Mouse (Mus musculus): ENCODE data around the gene Nod1. TPM values are rescaled to one million over a fixed set of nuclear protein-coding genes. Genes with fewer than 3 reads are reported as not detected.

Nod1 gene
- polyA plus RNA-seq, 1 experiment = 9.4 TPM

DNA sequence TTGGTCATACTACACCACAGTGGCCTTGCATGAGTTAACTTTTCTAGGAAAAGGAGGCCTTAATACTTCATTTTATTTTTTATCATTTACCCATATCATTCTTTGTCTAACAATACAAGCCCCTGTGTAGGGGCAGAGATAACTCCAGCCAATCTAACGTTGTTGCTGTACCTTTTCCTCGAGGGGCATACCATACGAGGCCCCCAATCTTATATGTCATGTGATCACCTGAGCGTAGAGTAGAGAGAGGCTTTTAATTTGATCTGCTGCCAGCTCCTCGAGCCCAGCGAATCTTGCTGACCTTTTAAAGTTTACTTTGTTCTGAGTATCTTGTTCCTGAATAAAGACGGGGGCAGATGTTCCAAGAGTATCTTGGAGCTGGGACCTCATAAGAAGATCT is 40.1 kb upstream of the Nod1 start:
- Histone ChIP-seq H3K27me3 (ENCODE audit: control insufficient read depth, insufficient read depth, low read length, poor library complexity, severe bottlenecking) (no peaks in the 10 kb centered on the region), H3K9me3 (replicated peaks; ENCODE audit: control insufficient read depth, insufficient read depth, low read length, poor library complexity, severe bottlenecking) (no peaks in the 10 kb centered on the region), H3K4me1 (ENCODE audit: control insufficient read depth, insufficient read depth, low read length) (no peaks in the 10 kb centered on the region), H3K27ac (ENCODE audit: insufficient read depth, low read length) (no peak overlapping the region), H3K9ac (ENCODE audit: low read depth, poor library complexity, severe bottlenecking) (no peak overlapping the region), H3K4me3 (ENCODE audit: low read depth, low read length) (no peak overlapping the region), H3K36me3 (ENCODE audit: control insufficient read depth, insufficient read depth, low read length, poor library complexity, severe bottlenecking) (no peaks in the 10 kb centered on the region)
- TF ChIP-seq POLR2A (IDR thresholded peaks at IDR 0.05; ENCODE audit: insufficient read depth, low read length) = no peak
- no peak for TF ChIP-seq EP300 (IDR thresholded peaks at IDR 0.05; ENCODE audit: insufficient read depth, low read depth, low read length)
- no peak for TF ChIP-seq CTCF (IDR thresholded peaks at IDR 0.05; ENCODE audit: low read depth, low read length)

DNA sequence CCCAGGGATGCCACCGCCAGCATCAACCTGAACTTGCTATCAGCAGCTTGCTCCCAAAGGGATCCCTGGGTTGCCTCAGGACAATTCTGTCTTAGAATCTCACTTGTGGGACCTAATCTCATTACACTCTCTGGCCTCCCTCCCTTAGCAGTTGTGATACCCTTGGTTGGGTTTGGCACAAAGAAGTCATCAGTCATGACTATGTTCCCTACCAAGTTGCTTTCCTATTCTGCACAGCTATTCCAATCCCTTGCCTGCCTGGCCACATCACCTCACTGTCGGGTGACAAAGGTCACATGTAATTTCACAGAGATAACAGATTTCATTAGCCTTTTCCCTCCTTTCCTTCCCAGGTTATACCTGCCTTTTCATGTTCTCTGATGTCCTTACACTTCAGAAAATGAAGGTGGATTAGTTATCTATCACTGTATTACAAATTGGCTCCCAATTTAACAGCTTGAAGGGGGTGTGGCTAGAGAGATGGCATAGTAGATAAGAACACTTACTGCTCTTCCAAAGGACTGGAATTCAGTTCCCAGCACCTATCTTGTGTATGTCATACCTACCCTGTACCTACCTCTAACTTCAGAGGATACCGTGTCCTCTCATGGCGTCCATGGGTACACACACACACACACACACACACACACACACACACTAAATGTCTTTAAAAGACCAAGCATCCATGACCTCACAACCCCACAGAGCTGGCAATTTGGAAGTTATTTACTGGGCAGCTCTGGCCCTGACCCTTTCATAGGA is 38.1 kb upstream of the Nod1 start:
- TF ChIP-seq CTCF (IDR thresholded peaks at IDR 0.05; ENCODE audit: low read depth, low read length) = no peak
- TF ChIP-seq EP300 (IDR thresholded peaks at IDR 0.05; ENCODE audit: insufficient read depth, low read depth, low read length) = no peak
- no peak for TF ChIP-seq POLR2A (IDR thresholded peaks at IDR 0.05; ENCODE audit: insufficient read depth, low read length)
- Histone ChIP-seq H3K4me1 (ENCODE audit: control insufficient read depth, insufficient read depth, low read length) (no peaks in the 10 kb centered on the region), H3K9ac (ENCODE audit: low read depth, poor library complexity, severe bottlenecking) (no peak overlapping the region), H3K9me3 (replicated peaks; ENCODE audit: control insufficient read depth, insufficient read depth, low read length, poor library complexity, severe bottlenecking) (no peaks in the 10 kb centered on the region), H3K27me3 (ENCODE audit: control insufficient read depth, insufficient read depth, low read length, poor library complexity, severe bottlenecking) (no peaks in the 10 kb centered on the region), H3K27ac (ENCODE audit: insufficient read depth, low read length) (no peak overlapping the region), H3K36me3 (ENCODE audit: control insufficient read depth, insufficient read depth, low read length, poor library complexity, severe bottlenecking) (no peaks in the 10 kb centered on the region), H3K4me3 (ENCODE audit: low read depth, low read length) (no peak overlapping the region)

DNA sequence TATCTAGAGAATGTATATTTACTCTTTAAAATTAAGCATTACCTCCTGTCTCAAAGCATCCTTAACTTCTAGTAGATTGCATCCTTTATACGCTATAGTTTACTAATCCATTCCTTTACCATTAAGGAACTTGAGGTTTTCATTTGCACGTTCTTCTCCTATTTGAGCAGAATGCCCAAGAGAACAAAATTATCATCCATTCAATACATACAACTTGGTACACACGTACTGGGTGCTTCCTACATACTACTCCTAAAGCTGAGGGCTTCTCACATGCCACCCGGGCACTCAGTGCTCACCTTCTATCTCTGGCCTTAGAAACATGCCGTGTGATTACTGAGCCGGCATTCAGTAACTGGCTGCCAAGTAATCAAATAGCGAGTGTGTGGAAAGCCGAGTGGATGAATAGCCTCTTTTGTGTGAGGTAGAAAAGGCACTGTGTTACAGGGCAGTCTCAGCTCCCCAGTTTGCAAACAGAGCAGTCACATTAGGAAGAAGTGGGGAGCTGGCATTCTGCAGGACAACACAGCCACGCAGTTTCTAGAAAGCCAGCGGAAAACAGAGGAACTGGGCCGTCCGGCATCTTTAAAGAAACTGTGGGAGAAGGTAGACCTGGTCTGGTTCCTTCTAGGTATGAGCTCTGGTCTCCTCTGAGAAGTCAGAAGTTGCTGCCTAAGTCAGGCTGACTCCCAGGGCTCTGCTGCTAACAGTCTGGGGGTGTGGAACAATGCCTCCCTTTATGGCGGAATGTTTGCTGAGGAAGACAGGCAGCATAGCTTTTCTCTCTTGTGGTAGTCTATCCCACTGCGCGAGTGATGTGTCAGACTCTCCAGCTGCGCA is 37.2 kb upstream of the Nod1 start:
- TF ChIP-seq EP300 (IDR thresholded peaks at IDR 0.05; ENCODE audit: insufficient read depth, low read depth, low read length) (no peak), POLR2A (IDR thresholded peaks at IDR 0.05; ENCODE audit: insufficient read depth, low read length) (no peak), CTCF (IDR thresholded peaks at IDR 0.05; ENCODE audit: low read depth, low read length) (no peak)
- no peaks in the 10 kb centered on the region for H3K4me1 ChIP-seq (ENCODE audit: control insufficient read depth, insufficient read depth, low read length)
- no peaks in the 10 kb centered on the region for H3K36me3 ChIP-seq (ENCODE audit: control insufficient read depth, insufficient read depth, low read length, poor library complexity, severe bottlenecking)
- H3K9ac ChIP-seq (ENCODE audit: low read depth, poor library complexity, severe bottlenecking) = no peak overlapping the region
- H3K27ac ChIP-seq (ENCODE audit: insufficient read depth, low read length) = no peak overlapping the region
- no peaks in the 10 kb centered on the region for H3K9me3 ChIP-seq (replicated peaks; ENCODE audit: control insufficient read depth, insufficient read depth, low read length, poor library complexity, severe bottlenecking)
- no peaks in the 10 kb centered on the region for H3K27me3 ChIP-seq (ENCODE audit: control insufficient read depth, insufficient read depth, low read length, poor library complexity, severe bottlenecking)
- H3K4me3 ChIP-seq (ENCODE audit: low read depth, low read length) = no peak overlapping the region

DNA sequence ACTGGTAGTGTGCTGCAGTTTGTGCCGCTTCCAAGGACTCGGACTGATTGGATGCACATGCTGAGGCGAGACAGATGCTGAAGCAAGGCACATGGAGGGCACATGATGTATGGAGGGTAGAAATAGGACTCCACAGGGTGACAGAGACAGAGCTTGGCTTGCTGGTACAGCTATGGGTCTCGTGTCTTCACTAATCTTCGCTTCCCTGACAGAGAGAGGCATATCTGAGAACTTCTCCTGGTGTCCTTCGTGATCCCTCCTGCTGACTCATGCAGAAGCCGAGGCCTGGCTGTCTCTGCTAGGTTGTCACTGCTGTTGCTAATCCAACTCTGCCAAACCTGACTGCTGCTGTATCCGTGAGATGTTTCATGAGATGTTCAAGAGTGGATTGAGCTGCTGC is 36.0 kb upstream of the Nod1 start:
- Histone ChIP-seq H3K27me3 (ENCODE audit: control insufficient read depth, insufficient read depth, low read length, poor library complexity, severe bottlenecking) (no peaks in the 10 kb centered on the region), H3K9ac (ENCODE audit: low read depth, poor library complexity, severe bottlenecking) (no peak overlapping the region), H3K27ac (ENCODE audit: insufficient read depth, low read length) (no peak overlapping the region), H3K4me3 (ENCODE audit: low read depth, low read length) (no peak overlapping the region), H3K4me1 (ENCODE audit: control insufficient read depth, insufficient read depth, low read length) (no peaks in the 10 kb centered on the region), H3K9me3 (replicated peaks; ENCODE audit: control insufficient read depth, insufficient read depth, low read length, poor library complexity, severe bottlenecking) (no peaks in the 10 kb centered on the region), H3K36me3 (ENCODE audit: control insufficient read depth, insufficient read depth, low read length, poor library complexity, severe bottlenecking) (no peaks in the 10 kb centered on the region)
- TF ChIP-seq POLR2A (IDR thresholded peaks at IDR 0.05; ENCODE audit: insufficient read depth, low read length) (no peak), CTCF (IDR thresholded peaks at IDR 0.05; ENCODE audit: low read depth, low read length) (no peak), EP300 (IDR thresholded peaks at IDR 0.05; ENCODE audit: insufficient read depth, low read depth, low read length) (no peak)

DNA sequence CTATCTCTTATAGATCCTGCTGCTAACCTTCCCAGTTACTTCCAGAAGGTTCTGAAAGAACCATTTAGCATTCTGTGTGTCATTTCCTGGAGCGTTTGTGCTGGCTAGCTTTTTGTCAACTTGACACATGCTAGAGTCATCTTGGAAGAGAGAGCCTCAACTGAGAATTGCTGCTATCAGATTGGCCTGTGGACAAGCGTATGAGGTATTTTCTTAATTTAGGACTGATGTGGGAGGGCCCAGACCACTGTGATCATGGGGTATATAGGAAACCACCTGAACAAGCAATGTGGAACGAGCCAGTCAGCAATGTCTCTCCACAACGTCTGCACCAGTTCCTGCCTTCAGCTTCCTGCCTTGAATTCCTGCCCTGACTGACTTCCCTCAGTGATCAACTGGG is 31.1 kb upstream of the Nod1 start:
- Histone ChIP-seq H3K9me3 (replicated peaks; ENCODE audit: control insufficient read depth, insufficient read depth, low read length, poor library complexity, severe bottlenecking) (no peaks in the 10 kb centered on the region), H3K9ac (ENCODE audit: low read depth, poor library complexity, severe bottlenecking) (no peak overlapping the region)

DNA sequence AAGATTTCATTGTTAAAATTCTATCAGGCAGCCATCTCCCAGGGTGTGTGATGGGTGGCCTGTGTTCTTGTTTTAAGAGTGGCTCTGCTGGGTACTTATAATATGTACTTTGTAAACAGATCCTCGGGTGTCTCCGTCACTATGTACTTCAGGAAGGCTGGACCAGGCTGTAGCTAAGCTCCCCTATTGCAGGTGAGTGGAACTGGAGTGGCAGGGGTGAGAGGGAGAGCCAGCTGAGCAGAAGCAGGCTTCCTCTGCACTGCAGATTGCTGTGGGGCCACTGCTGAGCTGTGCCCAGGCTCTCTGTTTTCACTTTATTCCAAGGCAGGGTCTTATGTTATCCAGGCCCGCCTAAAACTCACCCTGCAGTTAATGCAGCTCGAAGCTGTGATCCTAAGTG is 30.0 kb upstream of the Nod1 start:
- H3K27ac ChIP-seq (ENCODE audit: insufficient read depth, low read length) = no peak overlapping the region
- no peak for TF ChIP-seq EP300 (IDR thresholded peaks at IDR 0.05; ENCODE audit: insufficient read depth, low read depth, low read length)
- no peaks in the 10 kb centered on the region for H3K4me1 ChIP-seq (ENCODE audit: control insufficient read depth, insufficient read depth, low read length)
- H3K36me3 ChIP-seq (ENCODE audit: control insufficient read depth, insufficient read depth, low read length, poor library complexity, severe bottlenecking) = no peaks in the 10 kb centered on the region
- H3K9me3 ChIP-seq (replicated peaks; ENCODE audit: control insufficient read depth, insufficient read depth, low read length, poor library complexity, severe bottlenecking) = no peaks in the 10 kb centered on the region
- no peak overlapping the region for H3K9ac ChIP-seq (ENCODE audit: low read depth, poor library complexity, severe bottlenecking)
- no peak overlapping the region for H3K4me3 ChIP-seq (ENCODE audit: low read depth, low read length)
- no peaks in the 10 kb centered on the region for H3K27me3 ChIP-seq (ENCODE audit: control insufficient read depth, insufficient read depth, low read length, poor library complexity, severe bottlenecking)

More for the DNA sequence above, 31.1 kb upstream of the Nod1 start:
- Histone ChIP-seq H3K27ac (ENCODE audit: insufficient read depth, low read length) (no peak overlapping the region), H3K27me3 (ENCODE audit: control insufficient read depth, insufficient read depth, low read length, poor library complexity, severe bottlenecking) (no peaks in the 10 kb centered on the region), H3K4me1 (ENCODE audit: control insufficient read depth, insufficient read depth, low read length) (no peaks in the 10 kb centered on the region), H3K36me3 (ENCODE audit: control insufficient read depth, insufficient read depth, low read length, poor library complexity, severe bottlenecking) (no peaks in the 10 kb centered on the region), H3K4me3 (ENCODE audit: low read depth, low read length) (no peak overlapping the region)
- TF ChIP-seq POLR2A (IDR thresholded peaks at IDR 0.05; ENCODE audit: insufficient read depth, low read length) (no peak), CTCF (IDR thresholded peaks at IDR 0.05; ENCODE audit: low read depth, low read length) (no peak), EP300 (IDR thresholded peaks at IDR 0.05; ENCODE audit: insufficient read depth, low read depth, low read length) (no peak)
